8 mouse cellular contexts compared by ENCODE assay signal in the genomic region with DNA sequence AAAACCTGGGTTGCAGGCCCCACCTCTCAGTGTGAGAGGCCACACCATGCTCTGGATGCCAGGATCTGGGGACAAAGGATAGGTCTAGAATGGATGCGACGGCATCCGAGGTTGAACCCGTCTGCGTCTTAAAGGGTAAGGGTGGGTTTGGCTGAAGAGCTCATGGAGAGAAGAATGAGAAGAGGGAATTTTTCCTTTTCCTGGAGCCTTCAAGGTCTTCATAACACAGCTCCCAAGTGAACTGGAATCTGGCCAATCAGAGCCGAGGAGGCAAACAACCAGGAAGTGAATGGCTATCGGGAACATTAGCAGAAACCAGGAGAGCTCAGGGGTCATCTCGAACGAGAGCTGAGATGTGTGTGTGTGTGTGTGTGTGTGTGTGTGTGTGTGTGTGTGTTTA.
DNase-seq lines count a peak whose midpoint lies in the region; ATAC-seq and TF ChIP-seq lines count a peak whose summit lies in the region.
"Had no signal": no experiment of that assay in that cellular context is flagged by ENCODE, and none has a peak within 500 bp of the region (broad histone marks: within the 10 kb centered on the region; RNA-seq: fewer than 3 reads in every experiment).

No protein-coding gene starts in this region.

- no peak for ATAC-seq in embryonic facial prominence, embryonic 13.5 days (ENCODE audit: insufficient number of reproducible peaks, insufficient read depth, low FRiP score, low TSS enrichment, low read depth)
- ATAC-seq in kidney, embryonic 14.5 days (ENCODE audit: low FRiP score, low TSS enrichment), result no peak
- ATAC-seq in midbrain, postnatal 0 days (ENCODE audit: low FRiP score), result no peak
- ATAC-seq in CD4-positive, CD25-positive, alpha-beta regulatory T cell, adult 4 months, result no peak

- H3K27me3 ChIP-seq in embryonic facial prominence, embryonic 13.5 days, result peaks cover 9% of the 10 kb centered on the region; the same call in 1 of the 2 replicates
- H3K27me3 ChIP-seq in kidney, embryonic 14.5 days (ENCODE audit: control insufficient read depth, insufficient read depth, low read length), result peaks cover 18% of the 10 kb centered on the region; the same call in 1 of the 2 replicates
- peaks cover 35% of the 10 kb centered on the region for H3K27me3 ChIP-seq in midbrain, postnatal 0 days (ENCODE audit: insufficient read depth, low read length)

- WGBS in embryonic facial prominence, embryonic 13.5 days, result 58% methylated on average over 9 of the region's 9 CpGs
- WGBS in kidney, embryonic 14.5 days, result 64% methylated on average over 9 of the region's 9 CpGs
- 72% methylated on average over 9 of the region's 9 CpGs for WGBS in midbrain, postnatal 0 days

- no peak overlapping the region; the same call in 1 of the 2 replicates for H3K4me3 ChIP-seq in embryonic facial prominence, embryonic 13.5 days
- H3K4me3 ChIP-seq in kidney, embryonic 14.5 days (ENCODE audit: low read length), result no peak overlapping the region
- H3K4me3 ChIP-seq in midbrain, postnatal 0 days (ENCODE audit: low read depth, low read length), result no peak overlapping the region
- H3K4me3 ChIP-seq in left cerebral cortex, adult 2 months, result no peak overlapping the region
- H3K4me3 ChIP-seq: erythroblast, embryonic 14.5 days had no signal

- intact Hi-C loops in left cerebral cortex, adult 2 months (cut with DNase I), result no loop called here

- H3K9me3 ChIP-seq in embryonic facial prominence, embryonic 13.5 days, result no peaks in the 10 kb centered on the region
- no peaks in the 10 kb centered on the region for H3K9me3 ChIP-seq in kidney, embryonic 14.5 days (ENCODE audit: control insufficient read depth, low read length)
- no peaks in the 10 kb centered on the region for H3K9me3 ChIP-seq in midbrain, postnatal 0 days (ENCODE audit: low read length)

- DNase-seq in ovary, postnatal 36 days (ENCODE audit: low spot score), result peak; percentile 27
- DNase-seq in ovary, postnatal 10 days (ENCODE audit: low spot score), result no peak
- peak; percentile 9 for DNase-seq in midbrain, postnatal 0 days (ENCODE audit: low spot score)
- DNase-seq in left cerebral cortex, adult 2 months (ENCODE audit: extremely low spot score in 1 of 2, low spot score in 2 of 2), result no peak

- no peak overlapping the region for H3K9ac ChIP-seq in embryonic facial prominence, embryonic 13.5 days
- H3K9ac ChIP-seq in kidney, embryonic 14.5 days (ENCODE audit: low read depth, low read length), result no peak overlapping the region
- H3K9ac ChIP-seq in midbrain, postnatal 0 days (replicated peaks; ENCODE audit: low read length, poor library complexity, severe bottlenecking), result no peak overlapping the region

- peak overlapping the region; percentile 36 for H3K4me2 ChIP-seq in embryonic facial prominence, embryonic 13.5 days
- H3K4me2 ChIP-seq in kidney, embryonic 14.5 days (replicated peaks; ENCODE audit: low read depth, low read length), result no peak overlapping the region
- no peak overlapping the region for H3K4me2 ChIP-seq in midbrain, postnatal 0 days (ENCODE audit: low read depth, low read length, poor library complexity, severe bottlenecking)

- TF ChIP-seq CTCF in midbrain, postnatal 0 days (IDR thresholded peaks at IDR 0.05), result no peak
- TF ChIP-seq CTCF in left cerebral cortex, adult 2 months (IDR thresholded peaks at IDR 0.05), result no peak

- H3K36me3 ChIP-seq in embryonic facial prominence, embryonic 13.5 days, result no peaks in the 10 kb centered on the region
- no peaks in the 10 kb centered on the region for H3K36me3 ChIP-seq in kidney, embryonic 14.5 days (ENCODE audit: control insufficient read depth, insufficient read depth, low read length)
- no peaks in the 10 kb centered on the region for H3K36me3 ChIP-seq in midbrain, postnatal 0 days (ENCODE audit: insufficient read depth, low read length)

- H3K4me1 ChIP-seq in embryonic facial prominence, embryonic 13.5 days, result peaks cover 26% of the 10 kb centered on the region
- H3K4me1 ChIP-seq in kidney, embryonic 14.5 days (ENCODE audit: control insufficient read depth, insufficient read depth, low read length), result no peaks in the 10 kb centered on the region; the same call in 1 of the 2 replicates
- H3K4me1 ChIP-seq in midbrain, postnatal 0 days (ENCODE audit: insufficient read depth, low read length), result no peaks in the 10 kb centered on the region

- peak overlapping the region; percentile 72 for H3K27ac ChIP-seq in embryonic facial prominence, embryonic 13.5 days
- H3K27ac ChIP-seq in kidney, embryonic 14.5 days (ENCODE audit: low read depth, low read length), result 0 out of 2 replicates have a peak overlapping the region, but pooled peaks have one; percentile 13
- H3K27ac ChIP-seq in midbrain, postnatal 0 days (ENCODE audit: low read depth, low read length), result no peak overlapping the region
- no peak overlapping the region for H3K27ac ChIP-seq in left cerebral cortex, adult 2 months

Comparison
In these comparisons a context has a peak if more than half of its experiments do, and no peak if none do; other contexts are left out.
1. DNase-seq: peak in ovary, postnatal 36 days (single experiment) and midbrain, postnatal 0 days (single experiment); none in ovary, postnatal 10 days (single experiment) and left cerebral cortex, adult 2 months (0 of 2).
2. H3K27ac ChIP-seq: peak in embryonic facial prominence, embryonic 13.5 days (single experiment) and kidney, embryonic 14.5 days (single experiment); none in midbrain, postnatal 0 days (single experiment) and left cerebral cortex, adult 2 months (single experiment).